Mouse (Mus musculus) stomach, postnatal 0 days (tissue): Measurements from ENCODE around the gene Flad1. TPM values are rescaled to one million over a fixed set of nuclear protein-coding genes. Genes with fewer than 3 reads are reported as not detected.

Source experiments
- ATAC-seq: fragments of 200-750 bp; cut with Nextera tagmentation; 2 replicates; pipeline ENCODE4 v1.8.0; 2017; ENCODE audit not compliant: low FRiP score, low TSS enrichment
- DNase-seq: peaks from one replicate; pipeline ENCODE4 v3.0.0-alpha.2; 2016; ENCODE audit warnings: low spot score
- H3K27ac ChIP-seq: fragments of 300-500 bp; sonication (generic); replicated peaks from 2 replicates; pipeline ENCODE4 v1.5.1; 2014; ENCODE audit warnings: mild to moderate bottlenecking, control low read depth
- H3K27me3 ChIP-seq: fragments of 300-500 bp; sonication (generic); 2 replicates; pipeline ENCODE4 v1.6.1; 2014; ENCODE audit warnings: low read length; ENCODE audit not compliant: control insufficient read depth, insufficient read depth
- H3K36me3 ChIP-seq: fragments of 300-500 bp; sonication (generic); 2 replicates; pipeline ENCODE4 v1.6.1; 2014; ENCODE audit warnings: low read length, mixed read lengths; ENCODE audit not compliant: control insufficient read depth, insufficient read depth
- H3K4me1 ChIP-seq: fragments of 300-500 bp; sonication (generic); replicated peaks from 2 replicates; pipeline ENCODE4 v1.6.1; 2014; ENCODE audit warnings: antibody characterized with exemption; ENCODE audit not compliant: control insufficient read depth, insufficient read depth
- H3K4me2 ChIP-seq: fragments of 300-500 bp; sonication (generic); replicated peaks from 2 replicates; pipeline ENCODE4 v1.6.1; 2014; ENCODE audit warnings: low read depth, mild to moderate bottlenecking, control low read depth, moderate library complexity
- H3K4me3 ChIP-seq: fragments of 300-500 bp; sonication (generic); 2 replicates; pipeline ENCODE4 v1.5.1; 2014; ENCODE audit warnings: low read depth, low read length, control low read depth
- H3K9ac ChIP-seq: fragments of 300-500 bp; sonication (generic); 2 replicates; pipeline ENCODE4 v1.6.1; 2014; ENCODE audit warnings: mild to moderate bottlenecking, low read length, control low read depth, mixed read lengths
- H3K9me3 ChIP-seq: fragments of 300-500 bp; sonication (generic); 2 replicates; pipeline ENCODE4 v1.6.1; 2016; ENCODE audit warnings: low read length; ENCODE audit not compliant: control insufficient read depth
- CTCF ChIP-seq: IDR thresholded peaks from 2 replicates; pipeline ENCODE4 v1.5.1; 2016; ENCODE audit warnings: antibody characterized with exemption, low read depth, mild to moderate bottlenecking, moderate library complexity
- EP300 ChIP-seq: optimal IDR thresholded peaks from 2 replicates; pipeline ENCODE3; 2016; ENCODE audit warnings: antibody characterized with exemption
- WGBS: fragments of 180-500 bp; shearing (Covaris S2); extraction: QIAGEN DNeasy Blood & Tissue Kit; methylation state at CpG from one replicate; pipeline ENCODE4 v1.1.7; 2014; 5-methylcytosine and 5-hydroxymethylcytosine counted together
- polyA plus RNA-seq: library from polyadenylated mRNA; unstranded; fragments of >200 nt; fragmentation: Nextera tagmentation; extraction: Ambion mirVana; gene quantifications from 2 replicates; pipeline ENCODE4 v1.2.1, GENCODE M21; 2015

Flad1 gene
- polyA plus RNA-seq, 1 experiment from 2014 or later: 20.9 TPM

DNA sequence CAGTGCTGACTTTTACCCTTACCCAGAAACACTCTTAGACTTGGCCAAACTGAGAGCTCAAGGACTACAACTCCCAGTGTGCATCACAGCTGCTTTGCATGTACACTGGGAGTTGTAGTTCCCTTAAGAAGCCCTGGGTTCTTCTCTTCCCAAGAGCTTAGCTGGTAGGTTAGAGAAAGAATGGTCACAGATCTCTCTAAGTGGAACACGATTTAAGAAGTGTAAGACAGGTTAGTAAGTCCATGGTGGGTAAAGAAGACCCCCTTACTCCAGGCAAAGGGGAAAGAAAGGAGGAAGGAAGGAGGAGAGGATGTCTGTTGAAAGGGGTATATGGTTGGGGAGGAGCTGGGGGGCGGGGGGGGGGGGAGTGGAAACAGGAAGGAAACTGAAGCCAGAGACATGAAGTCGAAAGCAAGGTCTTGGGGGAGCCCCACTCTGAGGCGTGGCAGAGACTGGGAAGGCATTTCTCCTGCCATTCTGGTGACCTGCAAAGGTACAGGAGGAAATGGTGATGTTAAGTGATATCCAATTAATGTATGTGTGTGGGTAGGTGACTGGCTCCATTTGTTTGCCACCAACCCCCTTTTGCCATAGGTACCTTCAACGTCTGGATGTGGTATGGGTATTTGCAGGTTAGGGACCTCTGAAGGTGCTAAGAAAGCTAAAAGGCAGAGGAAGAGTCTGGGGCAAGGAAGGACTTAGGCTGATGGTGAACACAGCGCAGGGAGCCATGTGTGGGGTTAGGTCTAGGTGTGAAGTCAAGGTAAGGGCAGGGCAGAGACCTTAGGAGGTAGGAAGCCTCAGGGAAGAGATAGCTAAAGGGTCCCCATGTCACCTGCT lies 22.5 kb downstream of the Flad1 start:
- H3K4me1 ChIP-seq: peaks cover 11% of the 10 kb centered on the region
- no peak overlapping the region for H3K4me3 ChIP-seq
- WGBS: 47% methylated on average over 5 of the region's 6 CpGs
- H3K9me3 ChIP-seq: no peaks in the 10 kb centered on the region
- no peaks in the 10 kb centered on the region for H3K36me3 ChIP-seq
- TF ChIP-seq EP300: no peak
- no peak for TF ChIP-seq CTCF
- no peak for DNase-seq
- H3K27ac ChIP-seq: peak overlapping the region; percentile 94
- no peaks in the 10 kb centered on the region for H3K27me3 ChIP-seq
- no peak for ATAC-seq
- no peak overlapping the region for H3K9ac ChIP-seq
- H3K4me2 ChIP-seq: peak overlapping the region; percentile 99; the same call in 1 of the 2 replicates

- peak overlapping the region; percentile 41 for H3K9ac ChIP-seq
- H3K36me3 ChIP-seq: no peaks in the 10 kb centered on the region
- H3K27ac ChIP-seq: peak overlapping the region; percentile 84
- WGBS: 49% methylated on average over 11 of the region's 11 CpGs
- peak overlapping the region; percentile 50 for H3K4me2 ChIP-seq
- DNase-seq (peak; percentile 60), ATAC-seq (0 out of 2 replicates have a peak, but pooled peaks have one; percentile 2)
- H3K9me3 ChIP-seq: no peaks in the 10 kb centered on the region
- no peaks in the 10 kb centered on the region for H3K27me3 ChIP-seq
- H3K4me1 ChIP-seq: peaks cover 11% of the 10 kb centered on the region
- H3K4me3 ChIP-seq: peak overlapping the region; percentile 18; the same call in 1 of the 2 replicates
- no peak for TF ChIP-seq EP300
- no peak for TF ChIP-seq CTCF
Observed at GRCm38 (mm10) chr3:89388134-89388881, 23.4 kb downstream of the Flad1 start.

DNA sequence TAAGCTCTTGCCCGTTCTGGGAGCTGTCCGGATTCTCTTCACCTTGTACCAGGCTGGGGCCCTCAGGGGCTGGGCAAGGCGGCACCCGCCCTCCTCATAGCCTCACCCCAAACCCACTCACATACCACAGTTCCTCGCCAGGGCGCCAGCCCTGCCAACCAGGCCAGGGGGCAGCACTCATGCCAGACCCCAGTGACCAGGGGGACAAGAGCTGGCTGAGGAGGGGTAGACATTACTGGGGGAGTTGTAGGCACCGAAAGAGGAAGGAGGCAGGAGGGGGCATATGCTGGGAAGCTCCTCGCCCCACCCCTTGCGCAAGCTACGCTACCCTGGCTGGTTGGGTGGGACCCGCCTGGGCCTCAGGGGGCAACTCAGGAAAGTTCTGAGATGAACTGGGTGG lies 24.0 kb downstream of the Flad1 start:
- peak overlapping the region; percentile 41; the same call in 1 of the 2 replicates for H3K9ac ChIP-seq
- H3K27me3 ChIP-seq: no peaks in the 10 kb centered on the region
- WGBS: 47% methylated on average over 11 of the region's 11 CpGs
- H3K27ac ChIP-seq: peak overlapping the region; percentile 84
- H3K36me3 ChIP-seq: no peaks in the 10 kb centered on the region
- H3K4me3 ChIP-seq: peak overlapping the region; percentile 18; the same call in 1 of the 2 replicates
- H3K4me1 ChIP-seq: peaks cover 11% of the 10 kb centered on the region
- peak; percentile 58 for DNase-seq
- H3K4me2 ChIP-seq: peak overlapping the region; percentile 50
- no peak for TF ChIP-seq EP300
- TF ChIP-seq CTCF: peak; percentile 21; the same call in 1 of the 2 replicates
- no peaks in the 10 kb centered on the region for H3K9me3 ChIP-seq
- ATAC-seq: no peak

- ATAC-seq (no peak), DNase-seq (peak; percentile 35)
- Histone ChIP-seq H3K4me2 (peak overlapping the region; percentile 50), H3K4me3 (peak overlapping the region; percentile 18; the same call in 1 of the 2 replicates), H3K4me1 (peaks cover 11% of the 10 kb centered on the region), H3K27ac (peak overlapping the region; percentile 84), H3K36me3 (no peaks in the 10 kb centered on the region), H3K9me3 (no peaks in the 10 kb centered on the region), H3K27me3 (no peaks in the 10 kb centered on the region), H3K9ac (peak overlapping the region; percentile 41)
- 58% methylated on average over 17 of the region's 17 CpGs for WGBS
- TF ChIP-seq CTCF: no peak
- no peak for TF ChIP-seq EP300
Observed at GRCm38 (mm10) chr3:89386438-89387420, 24.9 kb downstream of the Flad1 start.

DNA sequence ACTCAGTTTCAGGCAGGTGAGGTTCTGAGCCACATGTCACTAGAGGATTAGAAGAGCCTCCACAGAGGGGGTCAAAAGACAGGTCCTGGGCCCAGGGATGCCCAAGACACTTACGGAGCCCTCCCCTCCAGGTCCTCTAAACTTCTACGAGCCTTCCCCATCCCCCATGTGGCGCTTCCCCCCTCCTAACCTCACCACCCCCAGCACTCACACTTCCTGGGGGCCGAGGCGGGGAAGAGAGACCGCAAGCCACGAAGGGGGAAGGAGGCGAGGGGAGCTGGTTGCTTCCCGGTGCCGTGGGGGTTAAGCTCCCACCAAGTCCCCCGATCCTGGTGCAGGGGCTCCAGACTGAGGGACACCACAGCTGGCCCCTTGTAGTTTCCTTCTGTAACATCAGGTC lies 26.2 kb downstream of the Flad1 start:
- peaks cover 3% of the 10 kb centered on the region for H3K36me3 ChIP-seq
- H3K27ac ChIP-seq: peak overlapping the region; percentile 79
- ATAC-seq (no peak), DNase-seq (no peak)
- no peak overlapping the region for H3K4me3 ChIP-seq
- H3K4me2 ChIP-seq: peak overlapping the region; percentile 23
- WGBS: 53% methylated on average over 10 of the region's 11 CpGs
- TF ChIP-seq CTCF (no peak), EP300 (no peak)
- peaks cover 7% of the 10 kb centered on the region for H3K4me1 ChIP-seq
- H3K9me3 ChIP-seq: no peaks in the 10 kb centered on the region
- H3K27me3 ChIP-seq: no peaks in the 10 kb centered on the region
- H3K9ac ChIP-seq: no peak overlapping the region
